Mouse (Mus musculus) MEL-GATA-1-ER (cell line): ENCODE measurements around the gene Gfi1.

Experiments used
- DNase-seq: peaks from one replicate; pipeline ENCODE4 v3.0.0-alpha.2; 2012; ENCODE audit warnings: low read depth; ENCODE audit errors: extremely low read depth

Gene Gfi1

DNA sequence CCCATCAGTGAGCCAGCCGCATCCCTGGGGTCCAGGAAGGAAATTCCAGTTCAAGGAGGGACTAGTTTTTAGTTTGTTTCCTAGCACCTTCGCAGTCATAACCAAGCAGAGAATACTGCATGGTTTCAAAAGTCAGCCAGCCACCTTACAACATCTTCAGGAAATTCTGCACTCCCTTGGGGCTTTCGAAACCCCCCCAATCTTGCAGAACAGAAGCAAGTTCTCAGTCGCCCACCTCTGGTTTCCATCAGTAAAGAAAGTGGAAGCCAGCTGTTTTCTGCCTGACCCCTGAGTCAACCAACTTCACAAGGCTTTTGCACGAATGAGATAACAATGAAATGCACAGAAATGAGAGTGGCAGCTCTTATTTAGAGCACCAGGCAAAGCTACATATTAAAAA is 47.4 kb downstream of the Gfi1 start:
- no peak for DNase-seq
